Mouse (Mus musculus) erythroid progenitor cell, adult 5-6 weeks (primary cell): ENCODE measurements around the gene Gabarap. TPM values are rescaled to one million over a fixed set of nuclear protein-coding genes. Genes with fewer than 3 reads are reported as not detected.
A peak's percentile ranks its signal among the peaks of the same experiment; 100 is the strongest.

Experiments
- ATAC-seq: replicated peaks from 2 replicates; pipeline ENCODE4 v1.8.0; 2016; ENCODE audit warnings: moderate number of reproducible peaks, mild to moderate bottlenecking, moderate TSS enrichment, inconsistent platforms; ENCODE audit not compliant: poor library complexity, low FRiP score, severe bottlenecking
- total RNA-seq, 2 experiments: library from RNA; stranded (forward) in 1 of 2; stranded (reverse) in 1 of 2; fragments of 150-400 nt in 1 of 2; fragments of 186-747, 209-891 nt in 1 of 2; gene quantifications; 2 replicates each; pipeline versions ENCODE4 v1.2.3 to v1.2.4; 2015 to 2017; ENCODE audit warnings: low replicate concordance in 2 of 2

Gabarap gene
- total RNA-seq, 2 experiments from 2014 or later = 239 to 393 TPM

- no peak for ATAC-seq
Observed at GRCm38 (mm10) chr11:70017199-70017767, 26.3 kb downstream of the Gabarap start.

GRCm38 (mm10) chr11:70018131-70018990 is 27.4 kb downstream of the Gabarap start:
- ATAC-seq = no peak

GRCm38 (mm10) chr11:70019495-70020021 is 28.6 kb downstream of the Gabarap start:
- no peak for ATAC-seq

GRCm38 (mm10) chr11:70020022-70020631 is 29.2 kb downstream of the Gabarap start:
- no peak for ATAC-seq

DNA sequence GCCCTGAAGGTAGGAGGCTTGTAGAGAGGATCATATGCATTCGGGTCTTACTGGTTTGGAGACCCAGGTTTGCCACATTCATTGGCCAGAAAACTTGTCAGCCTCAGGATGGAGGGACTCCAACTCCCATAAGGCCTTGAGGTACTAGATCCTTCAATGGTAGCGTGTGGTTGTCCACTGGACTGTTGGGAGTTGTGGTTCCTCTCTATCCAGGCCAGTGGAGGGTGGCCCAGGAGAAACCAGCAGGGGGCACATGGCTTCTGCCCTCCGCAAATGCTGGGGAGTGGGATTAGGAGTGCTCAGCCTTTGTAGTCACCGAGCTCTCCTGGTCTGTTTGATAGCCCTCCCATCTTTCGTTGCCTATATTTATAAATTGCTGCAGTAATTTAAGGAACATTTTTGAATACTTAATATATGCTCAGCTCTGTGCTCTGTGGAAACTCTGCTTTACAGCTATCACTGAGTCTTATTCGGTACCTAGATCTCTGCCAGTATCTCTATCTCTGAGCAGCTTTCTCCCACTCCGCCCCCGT is 29.9 kb downstream of the Gabarap start:
- peak; percentile 79 for ATAC-seq

- peak; percentile 87 for ATAC-seq
Observed at GRCm38 (mm10) chr11:70021264-70022132, 30.6 kb downstream of the Gabarap start.

DNA sequence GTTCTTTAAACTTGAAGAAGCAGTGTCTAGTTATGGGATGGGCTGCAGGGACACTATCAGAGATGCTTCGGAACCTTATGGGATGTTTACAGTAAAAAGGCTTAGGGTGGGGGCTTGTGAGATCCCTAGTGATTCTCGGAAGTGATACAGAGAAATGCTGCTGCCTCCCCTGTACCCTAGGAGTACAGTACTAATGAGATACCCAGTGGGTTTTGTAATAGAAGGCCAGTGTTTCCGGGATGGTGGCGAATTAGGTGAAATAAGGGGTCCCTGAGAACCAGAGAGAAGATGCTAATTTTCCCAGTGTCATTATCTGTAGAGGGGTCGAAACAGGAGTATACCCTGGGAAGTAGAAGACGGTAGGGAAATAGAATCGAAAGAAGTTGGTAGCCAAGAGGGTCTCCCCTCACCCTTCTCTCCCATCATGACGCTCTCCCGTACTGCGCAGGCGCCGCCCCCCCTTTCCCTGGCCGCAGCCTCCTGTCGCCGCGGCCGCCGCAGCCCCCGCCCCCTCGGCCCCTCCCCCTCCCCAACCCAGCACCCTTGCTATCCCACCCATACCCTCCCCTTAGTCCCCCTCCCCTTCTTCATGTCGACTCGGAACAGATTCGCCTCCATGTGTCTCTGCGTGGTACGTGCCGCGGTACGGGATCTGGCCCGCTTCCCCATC is 32.7 kb downstream of the Gabarap start:
- no peak for ATAC-seq

- ATAC-seq = no peak
Observed at GRCm38 (mm10) chr11:70024151-70024514, 33.2 kb downstream of the Gabarap start.

- ATAC-seq = no peak
Observed at GRCm38 (mm10) chr11:70026689-70027088, 35.7 kb downstream of the Gabarap start.

- no peak for ATAC-seq
Observed at GRCm38 (mm10) chr11:70027397-70027796, 36.5 kb downstream of the Gabarap start.

- ATAC-seq = no peak
Observed at GRCm38 (mm10) chr11:70028401-70029129, 37.6 kb downstream of the Gabarap start.

- ATAC-seq = no peak
Observed at GRCm38 (mm10) chr11:70029130-70029801, 38.3 kb downstream of the Gabarap start.

DNA sequence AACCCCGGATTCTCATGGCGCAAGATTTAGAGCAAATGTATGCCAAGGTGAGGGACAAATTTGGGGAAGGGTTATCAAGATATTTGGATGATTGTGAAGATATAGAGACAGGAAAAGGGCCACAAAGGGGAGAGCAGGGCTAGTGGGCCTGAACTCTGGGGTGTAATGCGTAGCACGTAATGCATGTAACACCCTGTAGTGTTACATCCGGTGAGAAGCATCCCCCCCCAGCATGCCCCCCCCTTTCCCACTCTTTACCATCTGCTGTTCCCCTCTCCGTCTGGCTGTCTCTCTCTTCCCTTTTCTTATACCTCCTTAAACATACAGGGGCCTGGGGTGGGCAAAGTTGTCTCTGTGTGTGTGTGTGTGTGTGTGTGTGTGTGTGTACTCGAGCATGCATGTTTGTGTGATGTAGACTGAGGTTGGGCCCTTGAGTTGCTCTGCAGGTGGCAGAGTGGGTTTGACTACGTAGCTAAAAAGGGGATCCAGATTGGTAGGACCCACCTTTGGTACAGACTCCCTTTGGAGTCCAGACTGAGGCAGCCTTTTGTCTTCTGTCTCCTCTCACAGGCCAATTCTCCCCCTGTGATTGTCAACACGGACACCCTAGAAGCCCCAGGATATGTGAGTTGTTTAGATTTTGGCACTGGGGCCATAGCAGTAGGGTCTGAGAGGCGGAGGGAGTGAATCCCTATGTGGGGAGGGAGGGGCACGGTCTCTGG is 39.0 kb downstream of the Gabarap start:
- ATAC-seq = no peak

GRCm38 (mm10) chr11:70030651-70031320 is 39.8 kb downstream of the Gabarap start:
- ATAC-seq = no peak

DNA sequence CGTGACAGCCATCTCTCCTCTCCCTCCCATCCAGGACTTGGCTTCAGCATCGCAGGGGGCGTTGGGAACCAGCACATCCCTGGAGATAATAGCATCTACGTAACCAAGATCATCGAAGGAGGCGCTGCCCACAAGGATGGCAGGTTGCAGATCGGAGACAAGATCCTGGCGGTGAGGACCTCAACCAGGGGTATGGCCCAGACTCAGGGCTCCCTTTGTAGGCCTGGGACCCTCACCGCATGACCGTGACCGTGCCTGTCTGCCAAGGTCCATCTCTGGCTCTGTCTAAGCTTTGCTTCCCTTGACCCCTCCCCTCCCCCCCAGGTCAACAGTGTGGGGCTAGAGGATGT is 40.4 kb downstream of the Gabarap start:
- no peak for ATAC-seq

DNA sequence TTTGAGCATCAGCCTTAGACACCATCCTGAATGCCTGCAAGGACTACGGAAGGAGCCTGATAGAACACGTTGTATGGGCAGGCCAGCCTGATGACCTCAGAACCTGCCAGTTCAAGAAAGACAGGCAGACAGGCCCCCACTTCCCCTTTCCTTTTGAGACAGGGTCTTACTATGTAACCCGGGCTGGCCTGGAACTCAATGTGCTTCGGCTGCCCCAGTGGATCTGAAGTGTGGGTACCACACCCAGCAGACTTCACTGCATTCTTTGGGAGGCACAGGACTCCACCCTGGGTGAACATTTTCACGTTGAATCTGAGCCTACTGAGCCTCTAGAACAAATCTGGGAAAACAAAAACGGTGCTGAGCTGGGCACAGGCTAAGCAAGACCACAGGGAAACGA is 47.2 kb downstream of the Gabarap start:
- no peak for ATAC-seq

DNA sequence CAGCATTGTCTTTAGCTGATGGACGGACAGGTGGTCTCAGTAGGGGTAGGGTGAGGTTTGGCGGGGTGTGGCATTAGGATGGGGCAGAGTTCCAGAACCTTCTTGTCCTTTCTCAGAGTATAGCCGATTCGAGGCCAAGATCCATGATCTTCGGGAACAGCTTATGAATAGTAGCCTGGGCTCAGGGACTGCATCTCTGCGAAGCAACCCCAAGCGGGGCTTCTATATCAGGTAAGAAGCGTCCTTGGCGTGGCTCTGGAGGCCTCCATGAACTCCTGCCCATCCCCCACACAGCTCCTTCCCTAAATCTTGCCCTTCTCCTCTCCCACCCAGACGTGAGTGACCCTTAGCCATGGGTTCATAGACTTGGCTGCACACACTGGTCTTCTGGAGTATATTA is 48.7 kb downstream of the Gabarap start:
- no peak for ATAC-seq
